ENCODE assay signal across 10 mouse cellular contexts in the genomic region with DNA sequence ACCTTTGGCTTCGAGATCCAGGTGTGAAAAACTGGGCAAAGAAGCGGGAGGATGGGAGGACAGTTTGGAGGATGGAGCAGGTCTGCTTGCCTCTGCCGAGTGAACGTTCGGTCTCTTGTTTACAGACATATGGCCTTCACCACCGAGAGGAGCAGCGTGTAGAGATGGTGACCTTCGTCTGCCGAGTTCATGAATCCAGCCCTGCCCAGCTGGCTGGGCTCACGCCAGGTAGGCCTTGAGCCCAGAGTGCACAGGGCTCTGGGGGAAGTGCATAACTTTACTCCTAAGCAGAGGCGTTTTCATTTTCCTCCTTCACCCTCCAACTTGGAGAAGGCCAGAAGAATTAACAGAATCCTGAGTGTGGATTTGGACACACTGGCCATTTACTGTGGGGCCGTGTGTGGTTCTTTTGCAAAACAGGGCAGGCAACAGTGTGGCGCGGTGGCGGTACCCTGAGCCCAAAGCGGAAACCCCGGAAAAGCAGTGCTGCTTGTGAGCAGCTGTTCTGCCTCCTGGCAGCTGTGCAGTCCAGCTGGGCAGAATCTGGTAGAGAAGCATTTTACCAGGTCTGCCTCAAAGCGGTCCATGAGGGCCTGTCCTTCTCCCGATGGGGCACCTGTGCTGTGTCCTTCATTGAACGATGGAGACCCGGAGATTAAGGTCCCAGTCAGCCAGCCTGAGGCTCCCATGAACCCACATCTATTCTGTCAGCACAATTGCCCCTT. TPM values are rescaled to one million over a fixed set of nuclear protein-coding genes. Genes with fewer than 3 reads are reported as not detected.
DNase-seq lines count a peak whose midpoint lies in the region; ATAC-seq and TF ChIP-seq lines count a peak whose summit lies in the region.
"Had no signal": no experiment of that assay in that cellular context is flagged by ENCODE, and none has a peak within 500 bp of the region (broad histone marks: within the 10 kb centered on the region; RNA-seq: fewer than 3 reads in every experiment).

No protein-coding gene starts in this region.

- no peaks in the 10 kb centered on the region for H3K9me3 ChIP-seq in lung, embryonic 15.5 days
- H3K9me3 ChIP-seq in lung, postnatal 0 days (ENCODE audit: low read length) = no peaks in the 10 kb centered on the region
- no peaks in the 10 kb centered on the region for H3K9me3 ChIP-seq in stomach, embryonic 16.5 days (replicated peaks; ENCODE audit: control insufficient read depth, low read length)
- H3K9me3 ChIP-seq in hindbrain, embryonic 12.5 days (replicated peaks) = no peaks in the 10 kb centered on the region

- DNase-seq in cerebellum, adult 11-12 months = peak; percentile 6
- DNase-seq in cerebellum, adult 11 months = no peak
- no peak for DNase-seq in lung, postnatal 0 days (ENCODE audit: low spot score)
- peak; percentile 61 to 66 for DNase-seq in heart, postnatal 36 days
- DNase-seq in frontal cortex, adult 2 months (ENCODE audit: extremely low spot score in 1 of 2, low spot score in 1 of 2) = no peak
- DNase-seq: cerebellum, adult 9-11 months; right cerebral cortex, postnatal 25 days had no signal

- peaks cover 35% of the 10 kb centered on the region for H3K36me3 ChIP-seq in lung, embryonic 15.5 days
- peaks cover 17% of the 10 kb centered on the region for H3K36me3 ChIP-seq in lung, postnatal 0 days (ENCODE audit: insufficient read depth, low read length)
- H3K36me3 ChIP-seq in stomach, embryonic 16.5 days (ENCODE audit: control insufficient read depth, insufficient read depth, low read length) = peaks cover 21% of the 10 kb centered on the region
- peaks cover 29% of the 10 kb centered on the region for H3K36me3 ChIP-seq in hindbrain, embryonic 12.5 days

- no peak for TF ChIP-seq CTCF in lung, postnatal 0 days (IDR thresholded peaks at IDR 0.05)

- H3K27me3 ChIP-seq in lung, embryonic 15.5 days = no peaks in the 10 kb centered on the region
- H3K27me3 ChIP-seq in lung, postnatal 0 days (replicated peaks; ENCODE audit: insufficient read depth, low read length) = no peaks in the 10 kb centered on the region
- no peaks in the 10 kb centered on the region for H3K27me3 ChIP-seq in stomach, embryonic 16.5 days (ENCODE audit: control insufficient read depth, insufficient read depth, low read length)
- H3K27me3 ChIP-seq in hindbrain, embryonic 12.5 days = peaks cover 17% of the 10 kb centered on the region

- peaks cover 66% of the 10 kb centered on the region for H3K4me1 ChIP-seq in lung, embryonic 15.5 days
- peaks cover 18% of the 10 kb centered on the region for H3K4me1 ChIP-seq in lung, postnatal 0 days (ENCODE audit: insufficient read depth, low read depth, low read length)
- H3K4me1 ChIP-seq in stomach, embryonic 16.5 days (ENCODE audit: control insufficient read depth, insufficient read depth, low read length) = peaks cover 59% of the 10 kb centered on the region
- H3K4me1 ChIP-seq in hindbrain, embryonic 12.5 days = peaks cover 24% of the 10 kb centered on the region

- no peak overlapping the region for H3K9ac ChIP-seq in lung, embryonic 15.5 days
- H3K9ac ChIP-seq in lung, postnatal 0 days (replicated peaks; ENCODE audit: low read depth) = no peak overlapping the region
- H3K9ac ChIP-seq in stomach, embryonic 16.5 days (ENCODE audit: low read length) = 0 out of 2 replicates have a peak overlapping the region, but pooled peaks have one; percentile 33
- H3K9ac ChIP-seq in hindbrain, embryonic 12.5 days = no peak overlapping the region

- intact Hi-C loops in heart, postnatal 36 days (cut with DNase I) = no loop called here

- ATAC-seq in lung, embryonic 15.5 days (ENCODE audit: borderline replicate concordance, extremely low read depth, low FRiP score, low TSS enrichment) = no peak
- no peak for ATAC-seq in lung, postnatal 0 days
- ATAC-seq in stomach, embryonic 16.5 days (ENCODE audit: insufficient read depth, low FRiP score) = no peak
- no peak for ATAC-seq in hindbrain, embryonic 12.5 days (ENCODE audit: low FRiP score)

- 73% methylated on average over 21 of the region's 21 CpGs for WGBS in lung, embryonic 15.5 days
- 67% methylated on average over 21 of the region's 21 CpGs for WGBS in lung, postnatal 0 days
- 67% methylated on average over 21 of the region's 21 CpGs for WGBS in stomach, embryonic 16.5 days
- 87% methylated on average over 21 of the region's 21 CpGs for WGBS in hindbrain, embryonic 12.5 days

- H3K4me3 ChIP-seq in lung, embryonic 15.5 days = no peak overlapping the region
- H3K4me3 ChIP-seq in lung, postnatal 0 days (ENCODE audit: low read depth, low read length) = no peak overlapping the region
- H3K4me3 ChIP-seq in stomach, embryonic 16.5 days (replicated peaks; ENCODE audit: low read length) = no peak overlapping the region
- H3K4me3 ChIP-seq in hindbrain, embryonic 12.5 days = no peak overlapping the region

- TF ChIP-seq EP300 in lung, postnatal 0 days (IDR thresholded peaks at IDR 0.05) = no peak

- H3K27ac ChIP-seq in lung, embryonic 15.5 days = peak overlapping the region; percentile 93
- H3K27ac ChIP-seq in lung, postnatal 0 days (ENCODE audit: low read length) = no peak overlapping the region
- peak overlapping the region; percentile 88 for H3K27ac ChIP-seq in stomach, embryonic 16.5 days (ENCODE audit: low read length)
- no peak overlapping the region for H3K27ac ChIP-seq in hindbrain, embryonic 12.5 days

- no peak overlapping the region for H3K4me2 ChIP-seq in lung, embryonic 15.5 days
- H3K4me2 ChIP-seq in lung, postnatal 0 days (replicated peaks; ENCODE audit: low read depth, low read length) = no peak overlapping the region
- H3K4me2 ChIP-seq in stomach, embryonic 16.5 days (ENCODE audit: low read depth, low read length) = peak overlapping the region; percentile 43
- no peak overlapping the region; the same call in 1 of the 2 replicates for H3K4me2 ChIP-seq in hindbrain, embryonic 12.5 days (replicated peaks)

RNA-seq across cellular contexts. Expression of a gene that starts 5.0 kb away (rescaled TPM):
- 6.9 and 7.9 TPM in 2 replicates for polyA plus RNA-seq in lung, embryonic 15.5 days (2015; fragmentation: Nextera tagmentation; extraction: Ambion mirVana)
- polyA plus RNA-seq in lung, postnatal 0 days (2015; fragmentation: Nextera tagmentation; extraction: Ambion mirVana) = 8.2 and 8.6 TPM in 2 replicates
- total RNA-seq in heart, postnatal 36 days (2021) = 10 to 100 TPM; 10.7 to 12.0 TPM
- 2.1 and 2.7 TPM in 2 replicates for polyA plus RNA-seq in stomach, embryonic 16.5 days (2015; fragmentation: Nextera tagmentation; extraction: Ambion mirVana)
- polyA plus RNA-seq in frontal cortex, adult 2 months (2012; rRNA removed) = 43.9 and 53.5 TPM in 2 replicates
- 4.8 and 8.2 TPM in 2 replicates for polyA plus RNA-seq in hindbrain, embryonic 12.5 days (2016; fragmentation: Nextera tagmentation; extraction: Ambion mirVana)

RNA-seq across cellular contexts. Expression of a gene that starts 25.0 kb away (rescaled TPM):
- polyA plus RNA-seq in lung, embryonic 15.5 days (2015; fragmentation: Nextera tagmentation; extraction: Ambion mirVana) = 9.2 and 9.9 TPM in 2 replicates
- polyA plus RNA-seq in lung, postnatal 0 days (2015; fragmentation: Nextera tagmentation; extraction: Ambion mirVana) = 7.8 and 11.8 TPM in 2 replicates
- total RNA-seq in heart, postnatal 36 days (2021) = 10 to 100 TPM in 1 of 2 experiments, 1 to 10 TPM in 1; 5.2 to 98.5 TPM
- polyA plus RNA-seq in stomach, embryonic 16.5 days (2015; fragmentation: Nextera tagmentation; extraction: Ambion mirVana) = 12.9 and 13.3 TPM in 2 replicates
- 80.9 and 169 TPM in 2 replicates for polyA plus RNA-seq in frontal cortex, adult 2 months (2012; rRNA removed)
- polyA plus RNA-seq in hindbrain, embryonic 12.5 days (2016; fragmentation: Nextera tagmentation; extraction: Ambion mirVana) = 4.4 and 5.5 TPM in 2 replicates

RNA-seq across cellular contexts. Expression of a gene that starts 55.0 kb away (rescaled TPM):
- polyA plus RNA-seq in lung, embryonic 15.5 days (2015; fragmentation: Nextera tagmentation; extraction: Ambion mirVana) = 74.5 and 76.8 TPM in 2 replicates
- polyA plus RNA-seq in lung, postnatal 0 days (2015; fragmentation: Nextera tagmentation; extraction: Ambion mirVana) = 73.1 and 74.2 TPM in 2 replicates
- total RNA-seq in heart, postnatal 36 days (2021) = 10 to 100 TPM; 23.7 to 23.9 TPM
- polyA plus RNA-seq in stomach, embryonic 16.5 days (2015; fragmentation: Nextera tagmentation; extraction: Ambion mirVana) = 66.9 and 67.0 TPM in 2 replicates
- polyA plus RNA-seq in frontal cortex, adult 2 months (2012; rRNA removed) = 50.2 and 58.3 TPM in 2 replicates
- 62.0 and 66.5 TPM in 2 replicates for polyA plus RNA-seq in hindbrain, embryonic 12.5 days (2016; fragmentation: Nextera tagmentation; extraction: Ambion mirVana)

RNA-seq across cellular contexts. Expression of a gene that starts 55.2 kb away (rescaled TPM):
- polyA plus RNA-seq in lung, embryonic 15.5 days (2015; fragmentation: Nextera tagmentation; extraction: Ambion mirVana) = 5.9 and 6.0 TPM in 2 replicates
- polyA plus RNA-seq in lung, postnatal 0 days (2015; fragmentation: Nextera tagmentation; extraction: Ambion mirVana) = 6.6 and 7.4 TPM in 2 replicates
- 10 to 100 TPM; 12.6 to 14.6 TPM for total RNA-seq in heart, postnatal 36 days (2021)
- polyA plus RNA-seq in stomach, embryonic 16.5 days (2015; fragmentation: Nextera tagmentation; extraction: Ambion mirVana) = 11.6 and 12.1 TPM in 2 replicates
- polyA plus RNA-seq in frontal cortex, adult 2 months (2012; rRNA removed) = 68.4 and 68.6 TPM in 2 replicates
- polyA plus RNA-seq in hindbrain, embryonic 12.5 days (2016; fragmentation: Nextera tagmentation; extraction: Ambion mirVana) = 12.2 and 15.5 TPM in 2 replicates

Comparison
In these comparisons a context has a peak if more than half of its experiments do, and no peak if none do; other contexts are left out.
1. DNase-seq: peak in cerebellum, adult 11-12 months (single experiment) and heart, postnatal 36 days (2 of 2); none in cerebellum, adult 11 months (single experiment), lung, postnatal 0 days (single experiment) and frontal cortex, adult 2 months (0 of 2).
2. H3K27ac ChIP-seq: peak in lung, embryonic 15.5 days (single experiment) and stomach, embryonic 16.5 days (single experiment); none in lung, postnatal 0 days (single experiment) and hindbrain, embryonic 12.5 days (single experiment).